Mouse (Mus musculus) spleen, postnatal 4 days (tissue): ENCODE results near the gene C1ql4.

ENCODE experiments used
- DNase-seq, 2 experiments: peaks; one replicate each; pipeline ENCODE4 v3.0.0; 2022; ENCODE audit warnings: low spot score in 2 of 2

C1ql4 gene

GRCm38 (mm10) chr15:99087253-99088075 lies at the start of gene C1ql4:
Gene C1ql4 (minus strand): TSS chr15:99087817.
- peak in 1 of 2 experiments; percentile 83 for DNase-seq

DNA sequence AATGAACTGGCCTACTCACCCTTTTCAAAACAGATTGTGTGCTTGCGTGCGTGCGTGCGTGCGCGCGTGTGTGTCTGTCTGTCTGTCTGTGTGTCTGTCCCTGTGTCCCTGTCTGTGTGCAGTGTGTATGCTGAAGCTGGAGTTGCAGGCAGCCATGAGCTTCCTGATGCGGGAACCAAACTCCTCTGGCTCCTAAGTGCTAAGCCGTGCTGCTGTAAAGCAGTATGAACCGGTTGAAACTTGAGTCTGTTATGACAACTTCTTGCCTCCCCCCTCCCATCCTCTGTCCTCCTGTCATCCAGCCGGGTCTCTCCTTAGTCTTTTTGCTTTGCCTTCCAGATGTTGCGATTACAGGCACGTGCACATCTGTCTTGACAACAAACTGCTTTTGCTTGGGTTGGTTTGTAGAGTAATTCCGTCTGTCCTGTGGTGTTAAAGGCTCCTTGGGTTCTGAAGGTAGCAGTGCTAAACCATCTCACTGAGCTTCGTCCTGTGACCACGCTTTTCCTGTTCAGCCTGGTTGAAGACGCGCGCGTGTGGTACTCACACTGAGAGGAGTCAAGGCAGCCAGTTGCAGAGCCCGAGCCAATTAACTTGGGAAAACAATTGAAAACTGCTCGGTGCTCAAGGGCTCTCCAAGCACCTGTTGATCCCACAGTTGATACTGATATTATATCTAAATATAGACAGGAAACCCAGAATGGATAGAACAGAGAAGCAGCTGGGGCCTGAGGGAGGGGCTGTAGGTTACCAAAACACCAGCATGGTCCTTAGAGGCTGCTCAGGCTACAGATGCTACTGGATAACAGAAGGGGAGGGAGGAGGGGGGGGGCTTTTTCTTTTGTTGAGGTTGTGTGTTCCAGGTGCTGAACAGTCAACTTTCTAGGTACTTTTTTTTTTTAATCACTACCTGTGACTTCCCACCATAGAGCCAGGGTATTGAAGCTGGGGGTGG lies 42.6 kb upstream of the C1ql4 start:
- DNase-seq: no peak

GRCm38 (mm10) chr15:99129441-99129840 lies 41.8 kb upstream of the C1ql4 start:
- DNase-seq: no peak

DNA sequence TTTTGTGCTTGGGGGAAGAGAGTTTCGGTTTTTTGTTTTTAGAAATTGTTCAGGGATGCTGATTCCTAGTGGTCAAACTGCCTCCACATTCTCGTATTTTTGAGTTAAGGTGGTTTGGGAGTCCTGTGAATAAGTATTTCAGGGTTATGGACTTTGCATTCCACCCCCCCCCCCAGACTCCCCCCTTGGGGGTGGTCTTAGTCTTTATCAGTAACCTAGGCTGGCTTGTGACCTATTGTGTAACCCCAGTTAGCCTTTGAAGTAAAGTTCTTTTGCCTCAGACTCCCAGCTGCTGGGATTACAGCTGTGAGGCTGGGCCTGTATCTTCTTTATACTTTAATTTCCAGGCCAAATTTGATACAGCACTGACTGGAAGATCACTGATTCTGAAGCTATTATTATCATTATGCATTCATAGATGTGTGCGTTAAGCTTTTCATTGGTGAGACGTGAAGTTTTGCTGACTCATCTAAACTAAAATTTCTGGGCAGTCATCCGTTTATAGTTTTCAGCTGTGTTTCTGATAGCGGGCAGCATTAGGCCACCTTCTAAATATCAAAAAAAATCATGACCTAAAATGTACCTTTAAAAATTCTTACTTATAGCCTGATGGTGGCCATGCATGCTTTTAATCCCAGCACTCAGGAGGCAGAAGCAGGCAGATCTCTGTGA lies 40.4 kb upstream of the C1ql4 start:
- DNase-seq: no peak

- no peak for DNase-seq
Measured at GRCm38 (mm10) chr15:99126816-99127365, 39.3 kb upstream of the C1ql4 start.

DNA sequence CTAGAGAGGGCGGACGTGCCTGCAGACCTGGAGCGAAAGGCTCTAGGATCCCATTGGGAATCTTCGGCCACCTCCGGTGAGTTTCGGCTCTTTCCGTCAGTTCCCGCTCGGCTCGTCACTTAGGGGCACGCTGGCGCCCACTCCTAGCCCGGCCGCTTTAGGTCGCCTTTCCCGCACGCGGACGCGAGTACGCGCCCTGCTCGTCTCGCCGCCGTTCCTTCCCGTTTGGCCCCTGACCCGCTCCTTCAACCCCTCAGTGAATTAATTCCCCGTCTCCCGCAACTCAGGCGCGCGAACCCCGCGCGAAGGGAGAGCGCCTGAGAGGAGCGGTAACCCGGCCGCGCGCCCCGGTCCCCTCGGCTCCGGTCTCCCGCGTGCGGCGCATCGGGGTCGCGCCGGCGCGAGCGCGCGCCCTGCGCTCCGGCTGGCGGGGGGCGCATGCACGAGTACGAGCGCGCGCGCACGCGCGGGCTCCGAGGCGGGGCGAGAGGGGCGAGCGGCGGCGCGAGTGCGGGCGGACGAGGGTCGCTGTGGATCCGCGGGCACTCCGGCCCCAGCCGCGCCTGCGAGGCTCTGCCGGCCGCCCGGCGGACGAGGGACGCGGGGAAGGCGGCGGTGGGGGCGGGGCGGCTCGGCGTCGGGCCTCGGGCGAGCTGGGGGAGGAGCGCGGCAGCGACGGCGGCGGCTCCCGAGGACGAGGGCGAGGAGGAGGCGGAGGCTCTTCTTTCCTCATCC lies 38.6 kb upstream of the C1ql4 start:
- DNase-seq: peak; percentile 60 to 87

DNA sequence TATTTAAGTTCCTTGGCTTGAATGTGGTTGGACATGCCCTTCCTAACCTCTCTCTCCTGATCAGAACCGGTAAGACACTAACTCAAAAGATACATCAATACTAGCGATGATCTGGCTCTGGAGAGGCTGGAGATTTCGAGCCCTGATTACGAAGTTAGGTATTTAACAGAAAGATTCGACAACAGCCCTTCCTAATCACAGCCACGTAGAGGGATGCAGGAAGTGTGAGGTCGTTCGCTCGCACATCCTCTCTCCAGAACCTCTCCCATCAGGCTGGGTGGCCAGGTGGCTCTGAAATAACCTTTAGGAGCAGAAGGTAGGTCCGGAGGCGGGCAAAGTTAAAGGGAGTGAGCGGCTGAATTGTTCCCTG lies 38.1 kb upstream of the C1ql4 start, which contains the start of gene Spats2:
Gene Spats2, plus strand, starts transcription at position 206 of the 370 bp plus-strand sequence.
- DNase-seq: no peak

GRCm38 (mm10) chr15:99122642-99123041 lies 35.0 kb upstream of the C1ql4 start:
- DNase-seq: no peak

DNA sequence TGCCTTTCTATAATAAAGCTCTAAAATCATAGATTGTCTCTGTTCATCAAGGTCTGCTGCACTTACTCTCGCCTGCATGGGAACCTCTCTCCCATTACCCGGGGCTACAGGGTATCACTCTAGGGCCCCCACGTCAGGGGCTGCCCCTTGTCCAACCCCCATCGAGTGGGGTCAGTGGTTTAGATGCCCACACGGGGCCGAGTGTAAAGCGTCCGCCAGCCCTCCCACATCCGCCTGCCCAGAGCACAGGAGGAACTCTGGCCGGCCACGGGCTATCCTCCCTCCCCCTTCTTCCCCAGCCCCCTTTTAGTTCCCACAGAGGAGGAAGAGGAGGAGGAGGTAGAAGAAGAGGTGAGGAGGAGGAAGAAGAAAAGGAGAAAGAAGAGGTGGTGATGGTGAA lies 33.2 kb upstream of the C1ql4 start:
- no peak for DNase-seq

- DNase-seq: no peak
Measured at GRCm38 (mm10) chr15:99116539-99116938, 28.9 kb upstream of the C1ql4 start.

DNA sequence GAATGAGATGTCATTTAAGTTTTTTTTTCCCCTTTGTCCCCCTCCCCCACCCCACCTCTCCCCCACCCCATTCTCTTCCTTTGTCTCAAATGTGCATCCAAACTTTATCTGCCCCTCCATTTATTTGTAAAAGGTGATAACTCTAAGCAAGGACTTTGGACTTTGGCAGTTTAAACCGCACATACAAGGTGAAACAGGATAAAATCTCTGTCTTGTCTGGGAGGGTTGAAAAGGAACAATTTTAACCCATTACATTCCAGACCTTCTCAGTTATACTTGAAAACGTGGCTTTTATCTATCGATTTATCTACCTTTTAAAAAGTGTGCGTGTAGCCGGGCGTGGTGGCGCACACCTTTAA lies 27.4 kb upstream of the C1ql4 start:
- no peak for DNase-seq

GRCm38 (mm10) chr15:99114312-99115064 lies 26.9 kb upstream of the C1ql4 start:
- no peak for DNase-seq

DNA sequence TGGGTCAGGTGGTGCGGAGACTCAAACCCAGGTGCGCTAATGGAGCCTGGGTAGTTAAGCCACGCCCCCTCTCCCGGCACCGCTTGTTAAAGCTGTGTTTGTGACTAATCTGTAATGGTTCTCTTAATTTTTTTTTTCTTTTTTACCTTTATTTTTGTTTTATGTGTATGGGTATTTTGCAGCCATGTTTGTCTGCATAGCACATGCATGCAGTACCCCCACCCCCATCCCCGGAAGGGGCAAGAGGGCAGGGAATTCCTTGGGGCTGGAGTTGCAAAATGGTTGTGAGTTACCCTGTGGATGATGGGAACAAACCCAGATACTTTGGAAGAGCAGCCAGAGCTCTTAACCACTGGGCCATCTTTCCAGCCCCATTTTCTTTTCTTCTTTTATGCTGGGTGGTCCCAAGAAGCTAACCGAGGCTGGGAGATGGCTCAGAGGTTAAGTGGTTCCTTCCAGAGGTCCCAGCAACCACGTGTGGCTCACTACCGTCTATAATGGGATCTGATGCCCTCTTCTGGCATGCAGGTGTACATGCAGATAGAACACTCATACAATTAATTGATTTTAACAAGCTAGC lies 25.9 kb upstream of the C1ql4 start:
- DNase-seq: no peak

- DNase-seq: no peak
Measured at GRCm38 (mm10) chr15:99112843-99113395, 25.3 kb upstream of the C1ql4 start.

DNA sequence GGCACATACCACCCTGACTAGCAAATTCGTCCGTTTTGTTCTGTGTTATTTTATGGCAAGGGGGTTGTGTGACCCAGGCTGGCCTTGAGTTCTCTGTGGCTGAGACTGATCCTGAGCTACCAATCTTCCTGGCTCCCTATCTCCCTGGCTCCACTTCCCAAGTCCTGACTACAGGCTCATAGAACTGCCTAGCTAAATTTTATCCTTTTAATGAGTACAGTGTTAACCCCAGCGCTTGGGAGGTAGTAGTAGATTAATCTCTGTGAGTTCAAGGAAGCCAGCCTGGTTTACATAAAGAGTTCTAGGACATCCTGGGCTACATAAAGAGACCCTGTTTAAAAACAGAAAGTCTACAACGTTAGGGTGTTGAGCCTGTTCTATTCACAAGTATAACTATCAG lies 24.2 kb upstream of the C1ql4 start:
- no peak for DNase-seq

- DNase-seq: no peak
Measured at GRCm38 (mm10) chr15:99111139-99111538, 23.5 kb upstream of the C1ql4 start.

DNA sequence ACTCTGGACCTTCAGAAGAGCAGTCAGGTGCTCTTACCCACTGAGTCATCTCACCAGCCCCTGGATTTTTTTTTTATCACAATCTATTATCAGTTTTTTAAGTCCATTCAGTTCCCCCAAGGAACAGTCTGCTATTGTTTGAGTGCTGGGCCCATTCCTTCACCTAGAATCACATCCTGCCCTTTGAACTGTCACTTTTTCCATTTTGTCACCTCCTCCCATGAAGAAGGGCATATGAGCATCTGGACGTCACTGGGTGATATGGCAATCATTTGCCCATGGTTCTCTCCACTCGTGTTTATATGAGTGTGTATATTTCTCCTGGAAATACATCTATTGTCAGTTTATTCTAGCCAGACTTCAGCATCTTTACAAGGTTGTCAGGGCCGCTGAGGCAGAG lies 20.2 kb upstream of the C1ql4 start:
- no peak for DNase-seq

DNA sequence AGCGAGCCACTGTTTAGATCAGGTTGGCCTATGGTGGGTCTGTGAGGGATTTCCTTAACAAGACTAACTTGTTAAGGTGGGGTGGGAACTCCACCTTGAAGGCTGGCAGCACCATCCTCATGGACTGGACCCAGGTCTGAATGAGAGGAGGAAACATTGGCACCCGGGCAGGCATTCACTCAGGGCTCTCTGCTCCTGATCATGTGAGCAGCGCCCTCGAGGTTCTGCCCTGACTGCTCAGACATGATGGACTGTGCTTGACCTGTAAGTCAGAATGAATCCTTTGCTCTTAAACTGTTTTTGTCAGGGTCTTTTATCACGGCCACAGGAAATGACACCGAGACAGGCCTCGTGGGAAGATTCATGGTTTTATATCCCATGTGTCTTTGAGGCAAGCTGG lies 17.6 kb upstream of the C1ql4 start:
- DNase-seq: no peak

GRCm38 (mm10) chr15:99099984-99100383 lies 12.4 kb upstream of the C1ql4 start:
- DNase-seq: no peak

DNA sequence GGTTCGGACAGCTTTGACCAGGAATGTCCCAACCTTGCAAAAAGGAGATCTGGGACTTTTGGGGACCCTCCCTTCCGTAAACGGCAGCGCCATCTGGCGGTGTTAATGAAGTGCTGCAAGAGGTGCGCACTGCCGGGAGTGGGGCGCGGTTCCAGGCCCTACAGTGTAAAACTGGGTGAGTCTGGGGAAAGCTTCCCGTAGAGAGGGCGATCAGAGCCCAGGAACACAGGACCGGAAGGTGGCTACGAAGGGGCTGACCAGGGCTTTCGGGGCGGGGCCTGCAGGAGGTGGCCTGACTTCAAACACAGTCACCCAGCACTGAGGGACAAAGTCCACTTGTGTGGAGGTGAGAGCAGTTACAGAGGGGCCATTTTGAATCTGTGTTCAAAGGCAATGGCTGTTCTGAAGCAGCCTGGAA lies 11.5 kb upstream of the C1ql4 start:
- peak in 1 of 2 experiments; percentile 73 for DNase-seq
